Mouse (Mus musculus): Measurements from ENCODE around the gene Cilp2. TPM values are rescaled to one million over a fixed set of nuclear protein-coding genes. Genes with fewer than 3 reads are reported as not detected.

The Cilp2 gene
- total and polyA plus RNA-seq, 3 experiments: 0.03 to 0.04 TPM; not detected in 1

- Histone ChIP-seq H3K79me2 (ENCODE audit: control insufficient read depth, insufficient read depth, low read length, poor library complexity) (no peaks in the 10 kb centered on the region), H3K36me3 (ENCODE audit: control insufficient read depth in 1 of 2, insufficient read depth in 2 of 2, low read length in 2 of 2) (no peaks in the 10 kb centered on the region), H3K4me1 (ENCODE audit: control insufficient read depth in 1 of 2, insufficient read depth in 2 of 2, low read length in 2 of 2) (peaks cover 0 to 5% of the 10 kb centered on the region in 2 experiments; a peak in 2 of 4 replicates), H3K9ac (ENCODE audit: control insufficient read depth, low read depth, low read length, poor library complexity, severe bottlenecking) (no peak overlapping the region), H3K9me3 (replicated peaks; ENCODE audit: insufficient read depth, low read length) (no peaks in the 10 kb centered on the region), H3K4me3 (ENCODE audit: control insufficient read depth in 1 of 2, insufficient read depth in 1 of 2, low read depth in 2 of 2, low read length in 2 of 2) (no peak overlapping the region), H3K27me3 (ENCODE audit: control insufficient read depth in 1 of 2, insufficient read depth in 2 of 2, low read length in 2 of 2) (no peaks in the 10 kb centered on the region), H3K27ac (ENCODE audit: control insufficient read depth, low read depth, low read length) (no peak overlapping the region)
- DNase-seq (ENCODE audit: low read depth, low spot score): no peak
- TF ChIP-seq MAZ (IDR thresholded peaks at IDR 0.05; ENCODE audit: low read depth, low read length) (no peak), USF2 (IDR thresholded peaks at IDR 0.05; ENCODE audit: borderline replicate concordance in 1 of 2, insufficient read depth in 1 of 2, low read depth in 1 of 2, low read length in 2 of 2) (no peak), RCOR1 (IDR thresholded peaks at IDR 0.05; ENCODE audit: low read depth, low read length) (no peak), ZKSCAN1 (IDR thresholded peaks at IDR 0.05; ENCODE audit: low read depth, low read length) (no peak), ETS1 (IDR thresholded peaks at IDR 0.05; ENCODE audit: low read depth, low read length) (no peak), EP300 (IDR thresholded peaks at IDR 0.05; ENCODE audit: low read depth in 1 of 2, low read length in 2 of 2) (no peak), ELF1 (IDR thresholded peaks at IDR 0.05; ENCODE audit: low read depth, low read length) (no peak), CHD2 (IDR thresholded peaks at IDR 0.05; ENCODE audit: low read length) (no peak), RAD21 (IDR thresholded peaks at IDR 0.05; ENCODE audit: low read depth, low read length) (no peak), NELFE (IDR thresholded peaks at IDR 0.05; ENCODE audit: low read depth, low read length) (no peak)
Measured at GRCm38 (mm10) chr8:69870907-69871306, 16.6 kb downstream of the Cilp2 start.

- Histone ChIP-seq H3K9me3 (replicated peaks; ENCODE audit: insufficient read depth, low read length) (no peaks in the 10 kb centered on the region), H3K9ac (ENCODE audit: control insufficient read depth, low read depth, low read length, poor library complexity, severe bottlenecking) (no peak overlapping the region), H3K4me1 (ENCODE audit: control insufficient read depth in 1 of 2, insufficient read depth in 2 of 2, low read length in 2 of 2) (peaks cover 0 to 5% of the 10 kb centered on the region in 2 experiments; a peak in 2 of 4 replicates), H3K79me2 (ENCODE audit: control insufficient read depth, insufficient read depth, low read length, poor library complexity) (no peaks in the 10 kb centered on the region), H3K4me3 (ENCODE audit: control insufficient read depth in 1 of 2, insufficient read depth in 1 of 2, low read depth in 2 of 2, low read length in 2 of 2) (no peak overlapping the region), H3K27ac (ENCODE audit: control insufficient read depth, low read depth, low read length) (no peak overlapping the region), H3K36me3 (ENCODE audit: control insufficient read depth in 1 of 2, insufficient read depth in 2 of 2, low read length in 2 of 2) (no peaks in the 10 kb centered on the region), H3K27me3 (ENCODE audit: control insufficient read depth in 1 of 2, insufficient read depth in 2 of 2, low read length in 2 of 2) (no peaks in the 10 kb centered on the region)
- TF ChIP-seq ZNF384 (IDR thresholded peaks at IDR 0.05; ENCODE audit: low read depth, low read length): no peak
- DNase-seq (ENCODE audit: low read depth, low spot score): no peak
Measured at GRCm38 (mm10) chr8:69870003-69870765, 17.3 kb downstream of the Cilp2 start.

GRCm38 (mm10) chr8:69867696-69868326 lies 19.7 kb downstream of the Cilp2 start:
- TF ChIP-seq ELF1 (IDR thresholded peaks at IDR 0.05; ENCODE audit: low read depth, low read length) (no peak), MXI1 (IDR thresholded peaks at IDR 0.05; ENCODE audit: low read depth, low read length) (no peak), CTCF (IDR thresholded peaks at IDR 0.05 in 2 of 3, conservative IDR thresholded peaks at IDR 0.05 in 1 of 3; ENCODE audit: control insufficient read depth in 1 of 3, insufficient read depth in 1 of 3, low read depth in 2 of 3, low read length in 3 of 3, poor library complexity in 1 of 3, severe bottlenecking in 1 of 3) (no peak), MAZ (IDR thresholded peaks at IDR 0.05; ENCODE audit: low read depth, low read length) (no peak), ZMIZ1 (IDR thresholded peaks at IDR 0.05; ENCODE audit: low read depth, low read length) (no peak), ZC3H11A (IDR thresholded peaks at IDR 0.05; ENCODE audit: low read depth, low read length) (no peak), POLR2A (IDR thresholded peaks at IDR 0.05; ENCODE audit: control insufficient read depth in 1 of 2, insufficient read depth in 1 of 2, low read depth in 1 of 2, low read length in 2 of 2, poor library complexity in 1 of 2) (no peak), GATA1 (IDR thresholded peaks at IDR 0.05; ENCODE audit: low read depth, low read length) (no peak), MYB (IDR thresholded peaks at IDR 0.05; ENCODE audit: low read depth, low read length) (no peak), TBP (IDR thresholded peaks at IDR 0.05; ENCODE audit: low read depth, low read length) (no peak), POLR2AphosphoS5 (IDR thresholded peaks at IDR 0.05; ENCODE audit: borderline replicate concordance, low read depth, low read length) (no peak), ZKSCAN1 (IDR thresholded peaks at IDR 0.05; ENCODE audit: low read depth, low read length) (no peak), SMC3 (IDR thresholded peaks at IDR 0.05; ENCODE audit: low read depth, low read length) (no peak), MEF2A (IDR thresholded peaks at IDR 0.05; ENCODE audit: extremely low read depth, insufficient replicate concordance, low read depth, low read length, poor library complexity, severe bottlenecking) (no peak), JUND (IDR thresholded peaks at IDR 0.05; ENCODE audit: low read depth, low read length) (no peak), UBTF (IDR thresholded peaks at IDR 0.05; ENCODE audit: borderline replicate concordance, insufficient read depth, low read depth, low read length) (no peak)
- Histone ChIP-seq H3K9me3 (replicated peaks; ENCODE audit: insufficient read depth, low read length) (no peaks in the 10 kb centered on the region), H3K4me3 (ENCODE audit: control insufficient read depth in 1 of 2, insufficient read depth in 1 of 2, low read depth in 2 of 2, low read length in 2 of 2) (no peak overlapping the region), H3K79me2 (ENCODE audit: control insufficient read depth, insufficient read depth, low read length, poor library complexity) (no peaks in the 10 kb centered on the region), H3K27me3 (ENCODE audit: control insufficient read depth in 1 of 2, insufficient read depth in 2 of 2, low read length in 2 of 2) (no peaks in the 10 kb centered on the region), H3K4me1 (ENCODE audit: control insufficient read depth in 1 of 2, insufficient read depth in 2 of 2, low read length in 2 of 2) (peaks cover 0 to 10% of the 10 kb centered on the region in 2 experiments; a peak in 2 of 4 replicates), H3K36me3 (ENCODE audit: control insufficient read depth in 1 of 2, insufficient read depth in 2 of 2, low read length in 2 of 2) (no peaks in the 10 kb centered on the region), H3K27ac (ENCODE audit: control insufficient read depth, low read depth, low read length) (no peak overlapping the region), H3K9ac (ENCODE audit: control insufficient read depth, low read depth, low read length, poor library complexity, severe bottlenecking) (no peak overlapping the region)
- DNase-seq (ENCODE audit: low read depth, low spot score): no peak

Measured in MEL (cell line).